Mouse (Mus musculus): ENCODE measurements at regions not wholly inside any gene's neighbourhood (a gene's known extent, or its start where the extent isn't known, plus 50 kb on each side); places are given as distances from the start of the nearest gene placed in this dataset.

GRCm38 (mm10) chr14:89034390-89034789, 563.2 kb upstream of the Pcdh20 start:
- Histone ChIP-seq H3K9ac (replicated peaks) (no peak overlapping the region), H3K4me1 (no peaks in the 10 kb centered on the region), H3K9me3 (replicated peaks) (peaks cover 4% of the 10 kb centered on the region; the same call in 1 of the 2 replicates), H3K27me3 (replicated peaks) (no peaks in the 10 kb centered on the region), H3K27ac (replicated peaks) (no peak overlapping the region), H3K4me3 (replicated peaks) (no peak overlapping the region), H3K36me3 (no peaks in the 10 kb centered on the region), H3K4me2 (no peak overlapping the region)
- no peak for ATAC-seq (ENCODE audit: low FRiP score)

DNA sequence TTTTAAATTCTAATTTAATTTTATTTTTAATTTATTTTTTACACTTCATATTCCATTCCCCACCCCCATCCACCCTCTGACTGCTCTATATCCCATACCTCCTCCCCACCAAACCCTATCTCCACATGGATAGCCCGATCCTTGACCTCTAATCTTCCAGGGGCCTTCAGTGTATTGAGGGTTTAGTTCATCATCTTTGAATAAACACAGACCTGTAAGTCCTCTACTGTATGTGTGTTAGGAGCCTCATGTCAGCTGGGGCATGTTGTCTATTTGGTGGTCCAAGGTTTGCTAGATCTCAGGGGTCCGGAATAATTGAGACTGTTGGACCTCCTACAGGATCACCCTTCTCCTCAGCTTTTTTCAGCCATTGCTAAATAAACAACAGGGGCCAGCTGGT, 540.2 kb upstream of the Pcdh20 start:
- Histone ChIP-seq H3K9me3 (replicated peaks) (0 out of 2 replicates have a peak, but pooled peaks cover 2% of the 10 kb centered on the region), H3K4me2 (no peak overlapping the region), H3K27ac (replicated peaks) (no peak overlapping the region), H3K4me3 (replicated peaks) (no peak overlapping the region), H3K4me1 (no peaks in the 10 kb centered on the region), H3K9ac (replicated peaks) (no peak overlapping the region), H3K27me3 (replicated peaks) (no peaks in the 10 kb centered on the region), H3K36me3 (no peaks in the 10 kb centered on the region)
- WGBS: 93% methylated on average over 2 of the region's 2 CpGs
- ATAC-seq (ENCODE audit: low FRiP score): no peak

GRCm38 (mm10) chr14:89009648-89010047, 538.5 kb upstream of the Pcdh20 start:
- Histone ChIP-seq H3K27me3 (replicated peaks) (no peaks in the 10 kb centered on the region), H3K9me3 (replicated peaks) (0 out of 2 replicates have a peak, but pooled peaks cover 2% of the 10 kb centered on the region), H3K4me3 (replicated peaks) (no peak overlapping the region), H3K4me2 (no peak overlapping the region), H3K36me3 (no peaks in the 10 kb centered on the region), H3K9ac (replicated peaks) (no peak overlapping the region), H3K27ac (replicated peaks) (no peak overlapping the region), H3K4me1 (no peaks in the 10 kb centered on the region)
- WGBS: 10% methylated on average over 1 of the region's 1 CpGs
- ATAC-seq (ENCODE audit: low FRiP score): no peak

DNA sequence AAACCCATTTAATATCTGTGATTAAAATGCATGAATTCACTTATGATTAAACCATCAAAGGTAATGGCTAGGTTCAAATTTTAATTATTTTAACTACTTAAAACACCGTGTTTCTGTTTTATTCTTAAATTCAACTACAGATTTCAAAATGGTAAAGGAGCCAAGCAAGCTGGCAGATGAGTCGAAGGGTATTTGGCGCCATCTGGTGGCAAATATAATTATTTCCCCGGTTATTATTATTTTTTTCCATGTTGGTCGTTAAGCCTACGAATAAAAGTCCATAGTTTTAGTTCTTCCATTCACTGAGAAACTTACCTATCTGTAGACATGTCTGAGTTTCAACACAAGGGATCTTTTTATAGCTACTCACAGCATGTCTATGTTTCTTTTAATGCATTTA, 510.7 kb upstream of the Pcdh20 start:
- no peak overlapping the region for H3K4me2 ChIP-seq
- 15% methylated on average over 6 of the region's 6 CpGs for WGBS
- no peak for ATAC-seq (ENCODE audit: low FRiP score)
- H3K4me1 ChIP-seq: no peaks in the 10 kb centered on the region
- no peak overlapping the region for H3K4me3 ChIP-seq (replicated peaks)
- H3K27me3 ChIP-seq (replicated peaks): no peaks in the 10 kb centered on the region
- no peaks in the 10 kb centered on the region for H3K36me3 ChIP-seq
- no peak overlapping the region for H3K9ac ChIP-seq (replicated peaks)
- no peaks in the 10 kb centered on the region for H3K9me3 ChIP-seq (replicated peaks)
- H3K27ac ChIP-seq (replicated peaks): no peak overlapping the region

- Histone ChIP-seq H3K4me3 (replicated peaks) (no peak overlapping the region), H3K4me1 (no peaks in the 10 kb centered on the region), H3K9me3 (replicated peaks) (no peaks in the 10 kb centered on the region), H3K27me3 (replicated peaks) (no peaks in the 10 kb centered on the region), H3K27ac (replicated peaks) (no peak overlapping the region), H3K9ac (replicated peaks) (no peak overlapping the region), H3K4me2 (no peak overlapping the region), H3K36me3 (no peaks in the 10 kb centered on the region)
- WGBS: 92% methylated on average over 1 of the region's 1 CpGs
- ATAC-seq (ENCODE audit: low FRiP score): no peak
Measured at GRCm38 (mm10) chr14:88976007-88976406, 504.8 kb upstream of the Pcdh20 start.

GRCm38 (mm10) chr14:88934569-88934968, 463.4 kb upstream of the Pcdh20 start:
- Histone ChIP-seq H3K27me3 (replicated peaks) (no peaks in the 10 kb centered on the region), H3K4me2 (no peak overlapping the region), H3K27ac (replicated peaks) (no peak overlapping the region), H3K4me1 (no peaks in the 10 kb centered on the region), H3K36me3 (no peaks in the 10 kb centered on the region), H3K4me3 (replicated peaks) (no peak overlapping the region), H3K9ac (replicated peaks) (no peak overlapping the region), H3K9me3 (replicated peaks) (no peaks in the 10 kb centered on the region)
- ATAC-seq (ENCODE audit: low FRiP score): no peak
- WGBS: 63% methylated on average over 1 of the region's 1 CpGs
